Mouse (Mus musculus) erythroblast, embryonic 14.5 days (primary cell): ENCODE measurements around the gene Cd48.

Experiments used
- GATA1 ChIP-seq: IDR thresholded peaks from 2 replicates; pipeline ENCODE4 v1.6.1; 2012; ENCODE audit warnings: low read length, inconsistent platforms, mixed read lengths
- TAL1 ChIP-seq: IDR thresholded peaks from 3 replicates; pipeline ENCODE4 v1.6.1; 2012; ENCODE audit warnings: low read length, inconsistent platforms, mixed read lengths

- TF ChIP-seq GATA1 (no peak), TAL1 (no peak)
Measured at GRCm38 (mm10) chr1:171663757-171664156, 18.1 kb upstream of the Cd48 start.
